Mouse (Mus musculus): ENCODE data around the gene Pex26.

GRCm38 (mm10) chr6:121245127-121246036, 61.9 kb downstream of the Pex26 start, which contains the start of gene Usp18:
- peak; percentile 90 for TF ChIP-seq POLR2A (IDR thresholded peaks at IDR 0.05; ENCODE audit: low read depth, low read length)
- no peak for TF ChIP-seq CTCF (IDR thresholded peaks at IDR 0.05; ENCODE audit: extremely low read depth, insufficient read depth, insufficient read length, insufficient replicate concordance)
